Mouse (Mus musculus) granulocyte monocyte progenitor cell, adult 5-6 weeks (primary cell): ENCODE results near the gene Cdk6. TPM values are rescaled to one million over a fixed set of nuclear protein-coding genes. Genes with fewer than 3 reads are reported as not detected.
A peak's percentile ranks its signal among the peaks of the same experiment; 100 is the strongest.

ENCODE experiments used
- ATAC-seq: replicated peaks from 2 replicates; pipeline ENCODE4 v1.8.0; 2016; ENCODE audit warnings: mild to moderate bottlenecking, moderate TSS enrichment, inconsistent platforms; ENCODE audit not compliant: poor library complexity, severe bottlenecking
- total RNA-seq, 2 experiments: library from RNA; stranded (forward) in 1 of 2; stranded (reverse) in 1 of 2; fragments of 200-712, 200-1000 nt in 1 of 2; fragments of >200 nt in 1 of 2; fragmentation: Nextera tagmentation in 1 of 2; gene quantifications; 2 replicates each; pipeline ENCODE4 v1.2.3; 2014 to 2017

Cdk6 gene
- total RNA-seq, 2 experiments from 2014 or later, result 253 to 278 TPM

GRCm38 (mm10) chr5:3371212-3371611, 29.9 kb downstream of the Cdk6 start:
- ATAC-seq, result no peak

GRCm38 (mm10) chr5:3373170-3373569, 31.9 kb downstream of the Cdk6 start:
- no peak for ATAC-seq

- no peak for ATAC-seq
These were observed 33.5 kb downstream of the Cdk6 start for GRCm38 (mm10) chr5:3374763-3375162.

GRCm38 (mm10) chr5:3376167-3376566, 34.9 kb downstream of the Cdk6 start:
- ATAC-seq, result no peak

- no peak for ATAC-seq
These were observed 38.0 kb downstream of the Cdk6 start for GRCm38 (mm10) chr5:3379252-3379651.

GRCm38 (mm10) chr5:3380692-3381233, 39.5 kb downstream of the Cdk6 start:
- ATAC-seq, result no peak

- peak; percentile 49 for ATAC-seq
These were observed 40.5 kb downstream of the Cdk6 start for GRCm38 (mm10) chr5:3381795-3382194.

GRCm38 (mm10) chr5:3382343-3383040, 41.2 kb downstream of the Cdk6 start:
- peak; percentile 61 for ATAC-seq

- no peak for ATAC-seq
These were observed 42.3 kb downstream of the Cdk6 start for GRCm38 (mm10) chr5:3383547-3383946.

GRCm38 (mm10) chr5:3385078-3385477, 43.8 kb downstream of the Cdk6 start:
- ATAC-seq, result 0 out of 2 replicates have a peak, but pooled peaks have one; percentile 10

GRCm38 (mm10) chr5:3386021-3386730, 44.9 kb downstream of the Cdk6 start:
- ATAC-seq, result no peak

- no peak for ATAC-seq
These were observed 45.4 kb downstream of the Cdk6 start for GRCm38 (mm10) chr5:3386731-3387087.

- 0 out of 2 replicates have a peak, but pooled peaks have one; percentile 25 for ATAC-seq
These were observed 45.9 kb downstream of the Cdk6 start for GRCm38 (mm10) chr5:3387138-3387537.

- ATAC-seq, result no peak
These were observed 51.6 kb downstream of the Cdk6 start for GRCm38 (mm10) chr5:3392856-3393255.

- no peak for ATAC-seq
These were observed 52.9 kb downstream of the Cdk6 start for GRCm38 (mm10) chr5:3394145-3394544.

GRCm38 (mm10) chr5:3395020-3395419, 53.7 kb downstream of the Cdk6 start:
- ATAC-seq, result no peak

- no peak for ATAC-seq
These were observed 54.9 kb downstream of the Cdk6 start for GRCm38 (mm10) chr5:3396214-3396613.

- ATAC-seq, result peak; percentile 12; the same call in 1 of the 2 replicates
These were observed 55.8 kb downstream of the Cdk6 start for GRCm38 (mm10) chr5:3396910-3397575.

GRCm38 (mm10) chr5:3399784-3400494, 58.7 kb downstream of the Cdk6 start:
- ATAC-seq, result peak; percentile 34

- ATAC-seq, result peak; percentile 87
These were observed 63.8 kb downstream of the Cdk6 start for GRCm38 (mm10) chr5:3405102-3405501.
